Mouse (Mus musculus) intestine, postnatal 0 days (tissue): ENCODE measurements around the gene Nr2c2ap. TPM values are rescaled to one million over a fixed set of nuclear protein-coding genes. Genes with fewer than 3 reads are reported as not detected.

Source experiments
- ATAC-seq: fragments of 200-750 bp; cut with Nextera tagmentation; 2 replicates; pipeline ENCODE4 v1.8.0; 2017; ENCODE audit warnings: mild to moderate bottlenecking, moderate TSS enrichment, moderate library complexity
- H3K27ac ChIP-seq: fragments of 300-500 bp; sonication (generic); 2 replicates; pipeline ENCODE4 v1.5.1; 2014; ENCODE audit warnings: mild to moderate bottlenecking, low read depth, low read length, moderate library complexity
- H3K27me3 ChIP-seq: fragments of 300-500 bp; sonication (generic); replicated peaks from 2 replicates; pipeline ENCODE4 v1.6.1; 2014; ENCODE audit warnings: low read length, mixed read lengths; ENCODE audit not compliant: control insufficient read depth, insufficient read depth
- H3K36me3 ChIP-seq: fragments of 300-500 bp; sonication (generic); 2 replicates; pipeline ENCODE4 v1.6.1; 2014; ENCODE audit warnings: mild to moderate bottlenecking, moderate library complexity; ENCODE audit not compliant: control insufficient read depth, insufficient read depth
- H3K4me1 ChIP-seq: fragments of 300-500 bp; sonication (generic); replicated peaks from 2 replicates; pipeline ENCODE4 v1.6.1; 2014; ENCODE audit warnings: antibody characterized with exemption, low read length, mixed read lengths; ENCODE audit not compliant: control insufficient read depth, insufficient read depth
- H3K4me2 ChIP-seq: fragments of 300-500 bp; sonication (generic); replicated peaks from 2 replicates; pipeline ENCODE4 v1.6.1; 2014; ENCODE audit warnings: low read depth, mild to moderate bottlenecking, moderate library complexity
- H3K4me3 ChIP-seq: fragments of 300-500 bp; sonication (generic); 2 replicates; pipeline ENCODE4 v1.5.1; 2014; ENCODE audit warnings: low read depth, low read length
- H3K9ac ChIP-seq: fragments of 300-500 bp; sonication (generic); 2 replicates; pipeline ENCODE4 v1.6.1; 2014; ENCODE audit warnings: mild to moderate bottlenecking, low read depth, low read length
- H3K9me3 ChIP-seq: fragments of 300-500 bp; sonication (generic); 2 replicates; pipeline ENCODE4 v1.6.1; 2016; ENCODE audit warnings: mixed run types; ENCODE audit not compliant: control insufficient read depth
- CTCF ChIP-seq: sonication (generic); IDR thresholded peaks from 2 replicates; pipeline ENCODE4 v1.5.1; 2016; ENCODE audit warnings: low read depth, mild to moderate bottlenecking, control low read depth, antibody characterized with exemption, moderate library complexity
- WGBS: fragments of 180-500 bp; shearing (Covaris S2); extraction: QIAGEN DNeasy Blood & Tissue Kit; methylation state at CpG from one replicate; pipeline ENCODE4 v1.1.7; 2014; 5-methylcytosine and 5-hydroxymethylcytosine counted together
- polyA plus RNA-seq: library from polyadenylated mRNA; unstranded; fragments of >200 nt; fragmentation: Nextera tagmentation; extraction: Ambion mirVana; gene quantifications from 2 replicates; pipeline ENCODE4 v1.2.1, GENCODE M21; 2015

Gene Nr2c2ap
- polyA plus RNA-seq, 1 experiment from 2014 or later = 44.1 TPM

DNA sequence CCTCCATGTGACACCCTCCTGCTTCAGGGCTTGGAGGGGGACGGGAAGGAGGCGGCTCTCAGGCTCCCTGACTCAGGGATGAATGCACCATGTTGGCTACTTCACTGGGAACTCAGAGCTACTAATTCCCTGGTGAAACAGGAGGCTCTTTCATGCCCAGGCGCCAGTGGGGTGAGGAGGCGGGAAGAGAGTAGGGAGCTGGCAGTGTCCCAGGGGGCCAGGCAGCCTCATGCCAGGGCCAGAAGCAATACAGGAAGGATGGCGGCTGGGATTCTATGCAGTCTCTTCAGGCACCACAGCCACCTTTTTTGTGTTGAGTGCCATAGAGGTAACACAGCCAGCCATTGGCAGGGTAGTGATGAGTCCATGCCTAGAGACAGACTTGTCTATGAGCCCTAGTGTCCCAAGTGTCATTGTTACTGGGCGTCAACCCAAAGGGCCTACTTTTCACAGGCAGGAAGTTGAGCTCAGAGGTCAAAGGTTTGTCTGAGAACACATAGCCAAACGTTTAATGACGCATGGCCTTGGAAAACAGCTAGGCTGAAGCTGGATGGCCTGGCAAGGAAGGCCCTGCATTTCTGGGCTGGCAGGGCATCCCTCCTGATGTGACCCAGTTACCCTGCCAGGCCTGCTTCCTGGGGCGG lies 1.7 kb upstream of the Nr2c2ap start:
- no peaks in the 10 kb centered on the region for H3K9me3 ChIP-seq
- no peak overlapping the region for H3K4me2 ChIP-seq
- H3K4me3 ChIP-seq = no peak overlapping the region
- H3K4me1 ChIP-seq = 0 out of 2 replicates have a peak, but pooled peaks cover 4% of the 10 kb centered on the region
- 0 out of 2 replicates have a peak, but pooled peaks have one; percentile 26 for ATAC-seq
- H3K36me3 ChIP-seq = peaks cover 13% of the 10 kb centered on the region; the same call in 1 of the 2 replicates
- no peaks in the 10 kb centered on the region for H3K27me3 ChIP-seq
- no peak for TF ChIP-seq CTCF
- no peak overlapping the region for H3K9ac ChIP-seq
- 58% methylated on average over 9 of the region's 9 CpGs for WGBS
- H3K27ac ChIP-seq = peak overlapping the region; percentile 66

DNA sequence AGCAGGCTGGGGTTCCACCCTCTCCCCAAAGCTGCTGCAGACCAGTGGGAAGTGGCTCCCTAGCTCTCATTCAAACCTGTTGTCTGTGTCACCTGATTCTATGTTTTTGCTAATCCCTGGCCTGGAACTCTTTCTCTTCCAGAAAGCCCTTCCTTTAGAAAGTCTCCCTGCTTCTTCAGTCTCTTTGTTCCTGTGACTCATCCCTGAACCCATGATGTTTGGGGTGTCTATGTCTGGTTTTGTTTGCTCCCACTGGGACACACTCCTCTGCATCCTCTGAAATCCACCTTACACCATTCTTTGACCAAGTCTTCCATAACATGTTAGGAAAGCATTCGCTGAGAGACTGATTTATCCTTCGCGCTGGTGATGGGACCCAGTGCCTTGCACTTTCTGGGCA lies 1.1 kb upstream of the Nr2c2ap start:
- no peak for ATAC-seq
- H3K36me3 ChIP-seq = peaks cover 19% of the 10 kb centered on the region; the same call in 1 of the 2 replicates
- no peaks in the 10 kb centered on the region for H3K27me3 ChIP-seq
- H3K4me2 ChIP-seq = no peak overlapping the region
- H3K4me3 ChIP-seq = no peak overlapping the region
- H3K27ac ChIP-seq = peak overlapping the region; percentile 66
- H3K4me1 ChIP-seq = 0 out of 2 replicates have a peak, but pooled peaks cover 4% of the 10 kb centered on the region
- TF ChIP-seq CTCF = no peak
- 92% methylated on average over 3 of the region's 3 CpGs for WGBS
- H3K9ac ChIP-seq = no peak overlapping the region
- H3K9me3 ChIP-seq = no peaks in the 10 kb centered on the region

DNA sequence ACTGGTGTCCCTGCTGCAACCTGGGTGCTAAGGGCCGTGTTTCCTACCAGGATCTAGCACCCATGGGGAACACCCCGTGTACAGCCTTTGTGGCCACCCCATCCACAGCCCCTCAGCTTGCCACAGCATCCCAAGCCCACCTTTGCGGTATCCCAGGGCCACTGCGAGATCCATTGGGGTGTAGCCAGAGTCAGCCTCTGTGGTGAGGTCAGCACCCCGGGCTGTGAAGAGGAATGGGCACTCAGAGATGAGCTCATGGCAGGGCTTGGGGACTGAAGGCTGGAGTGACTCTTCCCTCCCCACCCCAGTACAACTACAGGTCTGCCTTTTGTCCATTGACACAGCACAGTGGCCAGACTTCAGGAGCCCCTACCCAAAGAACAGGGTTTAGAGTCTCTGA lies 3.0 kb downstream of the Nr2c2ap start:
- Histone ChIP-seq H3K36me3 (peaks cover 34% of the 10 kb centered on the region), H3K4me3 (no peak overlapping the region), H3K4me1 (0 out of 2 replicates have a peak, but pooled peaks cover 4% of the 10 kb centered on the region), H3K9me3 (no peaks in the 10 kb centered on the region), H3K4me2 (no peak overlapping the region), H3K27me3 (no peaks in the 10 kb centered on the region), H3K27ac (no peak overlapping the region), H3K9ac (no peak overlapping the region)
- no peak for ATAC-seq
- TF ChIP-seq CTCF = no peak
- 92% methylated on average over 5 of the region's 5 CpGs for WGBS

DNA sequence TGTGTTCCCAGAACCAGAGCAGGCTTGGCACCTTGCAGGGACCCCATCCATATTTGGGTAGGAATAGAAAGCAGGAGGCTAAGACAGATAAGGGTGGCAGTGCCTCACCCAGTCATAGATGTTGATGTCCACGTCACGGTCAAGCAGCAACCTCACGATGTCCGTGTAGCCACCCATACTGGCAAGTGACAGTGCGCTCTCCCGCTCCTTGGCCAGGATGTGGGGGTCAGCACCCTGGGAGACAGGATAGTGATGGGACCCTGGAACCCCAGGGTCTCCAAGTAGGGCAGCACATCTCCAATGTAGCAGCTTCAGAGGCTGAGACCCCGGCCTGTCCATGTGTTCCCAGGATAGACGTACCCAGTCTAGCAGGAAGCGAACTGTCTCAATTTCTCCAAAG lies 3.8 kb downstream of the Nr2c2ap start:
- 91% methylated on average over 9 of the region's 9 CpGs for WGBS
- Histone ChIP-seq H3K36me3 (peaks cover 34% of the 10 kb centered on the region), H3K9ac (no peak overlapping the region), H3K9me3 (no peaks in the 10 kb centered on the region), H3K27ac (no peak overlapping the region), H3K27me3 (no peaks in the 10 kb centered on the region), H3K4me2 (no peak overlapping the region), H3K4me1 (no peaks in the 10 kb centered on the region), H3K4me3 (no peak overlapping the region)
- no peak for TF ChIP-seq CTCF
- ATAC-seq = no peak

DNA sequence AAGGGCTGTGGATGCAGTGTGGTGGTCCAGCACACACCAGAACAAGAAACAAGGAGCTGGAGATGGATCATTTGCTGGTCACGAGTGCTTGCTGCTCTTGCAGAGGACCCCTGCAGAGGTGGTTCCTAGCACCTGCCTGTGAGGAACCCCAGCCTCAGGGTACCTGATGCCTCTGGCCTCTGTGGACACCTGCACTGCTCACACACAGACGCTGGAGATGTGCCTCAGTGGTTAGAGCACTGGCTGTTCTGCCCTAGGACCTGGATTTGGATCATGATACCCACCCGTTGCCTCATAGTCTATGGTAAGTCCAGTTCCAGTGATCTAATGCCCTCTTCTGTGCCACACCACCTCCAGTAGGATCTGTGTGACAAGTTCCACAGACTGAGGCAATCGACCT lies 5.5 kb downstream of the Nr2c2ap start:
- no peak for TF ChIP-seq CTCF
- Histone ChIP-seq H3K36me3 (peaks cover 35% of the 10 kb centered on the region), H3K27me3 (no peaks in the 10 kb centered on the region), H3K9ac (no peak overlapping the region), H3K4me2 (no peak overlapping the region), H3K4me1 (peaks cover 6% of the 10 kb centered on the region), H3K4me3 (no peak overlapping the region), H3K9me3 (no peaks in the 10 kb centered on the region), H3K27ac (no peak overlapping the region)
- ATAC-seq = no peak
- 86% methylated on average over 4 of the region's 4 CpGs for WGBS

DNA sequence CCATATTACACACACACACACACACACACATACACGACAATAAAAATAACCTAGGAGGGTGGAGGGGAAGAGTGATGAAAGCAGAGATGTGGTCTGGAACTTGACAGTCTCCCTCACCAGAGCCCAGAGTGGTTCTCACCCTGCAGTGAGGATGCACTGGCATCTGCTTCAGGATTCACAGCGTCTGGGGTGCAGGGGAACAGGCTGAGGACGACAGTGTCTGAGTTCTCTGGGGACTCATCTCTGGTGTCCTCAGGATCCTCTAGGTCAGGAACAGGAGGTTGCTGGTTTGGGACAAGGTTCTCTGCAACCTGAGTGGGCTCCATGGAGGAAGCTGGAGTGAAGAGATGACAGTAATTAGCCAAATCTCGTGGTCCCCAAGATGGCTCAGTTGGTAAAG lies 6.8 kb downstream of the Nr2c2ap start:
- 83% methylated on average over 4 of the region's 4 CpGs for WGBS
- no peak for TF ChIP-seq CTCF
- Histone ChIP-seq H3K27me3 (no peaks in the 10 kb centered on the region), H3K4me2 (peak overlapping the region; percentile 71), H3K27ac (no peak overlapping the region), H3K4me1 (peaks cover 6% of the 10 kb centered on the region), H3K9me3 (no peaks in the 10 kb centered on the region), H3K9ac (no peak overlapping the region), H3K36me3 (peaks cover 48% of the 10 kb centered on the region), H3K4me3 (no peak overlapping the region)
- ATAC-seq = no peak
